Mouse (Mus musculus): ENCODE results near the gene Ogfod1. TPM values are rescaled to one million over a fixed set of nuclear protein-coding genes. Genes with fewer than 3 reads are reported as not detected.

The Ogfod1 gene
- polyA plus RNA-seq, 1 experiment: 4.1 TPM

DNA sequence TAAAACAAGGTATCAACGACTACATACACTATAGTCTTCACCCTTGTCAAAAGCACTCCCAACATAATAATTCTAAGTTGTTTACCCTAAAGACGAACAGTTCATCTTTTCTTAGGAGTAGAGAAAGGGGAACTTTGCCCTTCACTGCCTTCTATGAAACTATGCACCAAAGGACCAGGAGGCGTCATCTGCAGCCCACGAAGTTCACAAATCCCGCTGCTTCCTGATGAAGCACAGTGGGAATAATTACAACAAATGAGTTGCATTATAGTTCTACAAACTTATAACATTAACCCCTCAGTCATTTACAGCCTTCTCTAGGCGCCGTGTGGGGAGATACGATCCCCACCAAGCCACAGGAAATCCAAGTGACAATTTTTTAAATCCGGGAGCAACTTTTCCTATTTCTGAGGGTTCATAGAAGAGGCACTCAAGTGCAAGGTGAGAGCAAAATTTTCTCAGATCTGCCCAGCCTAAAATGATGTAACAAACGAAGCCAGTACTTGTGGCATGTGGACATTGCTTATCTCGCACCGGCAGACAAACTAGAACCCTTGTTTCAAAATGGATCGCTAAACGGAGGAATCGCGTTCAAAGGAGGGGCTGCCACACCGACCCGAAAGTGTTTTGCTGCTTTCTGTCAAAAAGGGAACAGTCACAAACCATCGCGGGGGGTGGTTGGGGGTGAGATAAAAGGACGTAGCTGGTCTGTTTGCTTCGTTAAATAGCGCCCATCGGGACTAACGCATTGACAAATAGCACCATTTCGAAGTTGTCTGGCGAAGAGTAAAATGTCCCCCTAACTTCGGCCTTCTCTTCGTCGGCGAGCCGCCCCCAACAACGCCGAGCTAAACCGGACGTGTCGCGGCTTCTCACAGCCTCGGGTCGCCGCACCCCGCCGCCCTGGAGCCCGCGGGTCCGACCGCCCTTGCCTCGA is 25.7 kb upstream of the Ogfod1 start:
- DNase-seq (ENCODE audit: low read depth in 1 of 2, low spot score in 2 of 2): peak in 1 of 2 experiments; percentile 9
- Histone ChIP-seq H3K4me3 (ENCODE audit: extremely low read depth, insufficient read depth, insufficient read length) (peak overlapping the region; percentile 95), H3K4me1 (ENCODE audit: control insufficient read depth, insufficient read depth, insufficient read length) (peaks cover 11% of the 10 kb centered on the region), H3K27me3 (ENCODE audit: control insufficient read depth, insufficient read depth, low read length) (no peaks in the 10 kb centered on the region), H3K27ac (ENCODE audit: insufficient read depth, low read length) (peak overlapping the region; percentile 94), H3K36me3 (ENCODE audit: control insufficient read depth, insufficient read depth, low read length) (no peaks in the 10 kb centered on the region)
- TF ChIP-seq POLR2A (IDR thresholded peaks at IDR 0.05; ENCODE audit: low read depth, low read length): no peak
- no peak for TF ChIP-seq CTCF (IDR thresholded peaks at IDR 0.05; ENCODE audit: extremely low read depth, insufficient read depth, insufficient read length, insufficient replicate concordance)
- 2% methylated on average over 48 of the region's 48 CpGs for WGBS

DNA sequence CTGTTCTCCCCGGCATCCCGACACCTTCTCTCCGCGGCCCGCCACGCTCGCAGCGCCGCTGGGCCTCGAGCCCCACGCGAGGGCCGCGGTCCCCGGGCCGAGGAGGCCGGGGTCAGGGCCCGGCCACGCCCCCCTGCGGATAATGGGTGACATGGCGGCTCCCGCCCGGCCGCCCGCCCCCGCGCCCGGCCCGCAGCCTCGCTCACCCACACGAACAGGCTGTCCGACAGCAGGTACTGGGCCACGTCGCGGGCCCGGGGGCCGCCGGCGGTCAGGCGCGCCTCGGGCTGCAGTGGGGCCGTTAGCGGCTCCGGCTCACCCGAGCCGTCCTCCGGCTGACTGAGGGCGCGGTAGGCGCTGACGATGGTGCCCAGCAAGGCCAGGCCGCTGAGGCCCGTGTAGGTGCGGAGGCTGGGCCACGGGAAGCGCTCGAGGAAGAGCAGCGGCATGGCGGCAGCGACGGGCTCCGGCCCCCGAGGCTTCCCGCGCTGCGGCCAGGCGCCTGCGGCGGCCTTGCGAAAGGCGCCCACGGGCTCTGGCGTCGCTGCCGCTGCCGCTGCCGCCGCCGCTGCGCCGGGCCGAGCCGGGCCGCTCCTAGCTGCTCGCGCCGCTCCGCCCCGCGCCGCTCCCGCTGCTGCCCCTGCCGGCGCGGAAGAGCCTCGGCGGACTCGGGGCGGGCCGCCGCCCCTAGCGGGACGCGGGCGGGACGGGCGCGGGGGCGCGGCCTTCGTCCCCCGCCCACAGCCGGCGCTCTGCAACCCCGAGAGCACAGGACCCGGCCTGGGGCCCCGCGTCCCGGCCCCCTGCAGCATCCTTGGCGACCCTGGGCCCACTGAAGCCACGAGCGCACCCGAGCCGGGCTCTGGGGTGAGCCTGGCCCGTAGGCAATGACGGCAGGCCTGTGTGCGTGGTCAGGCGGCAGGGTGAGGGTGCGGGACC is 24.7 kb upstream of the Ogfod1 start, which contains the start of gene Amfr:
Gene Amfr, minus strand, starts transcription at position 830 of the 939 bp plus-strand sequence.
- no peaks in the 10 kb centered on the region for H3K27me3 ChIP-seq (ENCODE audit: control insufficient read depth, insufficient read depth, low read length)
- H3K4me1 ChIP-seq (ENCODE audit: control insufficient read depth, insufficient read depth, insufficient read length): peaks cover 11% of the 10 kb centered on the region
- DNase-seq (ENCODE audit: low read depth in 1 of 2, low spot score in 2 of 2): peak; percentile 49 to 54
- peak within 1 kb of the TSS; percentile 95 for H3K4me3 ChIP-seq (ENCODE audit: extremely low read depth, insufficient read depth, insufficient read length)
- WGBS: 1% methylated on average over 126 of the region's 130 CpGs
- H3K27ac ChIP-seq (ENCODE audit: insufficient read depth, low read length): peak within 1 kb of the TSS; percentile 94
- TF ChIP-seq CTCF (IDR thresholded peaks at IDR 0.05; ENCODE audit: extremely low read depth, insufficient read depth, insufficient read length, insufficient replicate concordance) (peak; percentile 20; the same call in 1 of the 2 replicates), POLR2A (IDR thresholded peaks at IDR 0.05; ENCODE audit: low read depth, low read length) (no peak; the same call in 1 of the 2 replicates)
- no peaks in the 10 kb centered on the region for H3K36me3 ChIP-seq (ENCODE audit: control insufficient read depth, insufficient read depth, low read length)

DNA sequence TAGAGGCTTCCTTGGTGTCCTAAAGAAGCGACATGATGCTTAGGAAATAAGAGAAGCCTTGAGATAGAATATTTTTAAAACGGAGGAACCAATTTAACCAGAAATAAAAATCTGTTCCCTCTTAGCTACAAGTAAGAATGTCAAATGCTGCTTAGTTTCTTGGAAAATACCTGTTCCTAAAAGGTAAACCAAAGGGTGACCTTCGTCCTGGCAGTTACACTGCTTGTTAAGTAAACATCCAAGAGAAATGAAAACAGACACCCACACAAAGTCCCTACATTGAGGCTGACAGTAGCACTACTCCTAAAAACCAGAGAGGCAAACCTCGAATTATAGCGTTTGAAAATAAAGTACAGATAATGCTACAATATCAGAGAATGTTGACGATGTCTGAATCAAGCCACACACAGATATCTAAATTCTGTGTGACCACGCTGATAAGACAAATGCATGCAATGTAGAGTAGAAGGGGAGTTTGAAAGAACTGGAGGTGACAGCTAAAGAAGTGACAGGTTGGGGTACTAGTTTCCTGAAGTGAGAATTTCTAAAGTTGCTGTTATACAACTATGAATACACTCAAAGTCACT is 23.9 kb upstream of the Ogfod1 start:
- 37% methylated on average over 7 of the region's 7 CpGs for WGBS
- no peak for TF ChIP-seq POLR2A (IDR thresholded peaks at IDR 0.05; ENCODE audit: low read depth, low read length)
- no peak for TF ChIP-seq CTCF (IDR thresholded peaks at IDR 0.05; ENCODE audit: extremely low read depth, insufficient read depth, insufficient read length, insufficient replicate concordance)
- peak overlapping the region; percentile 61 for H3K27ac ChIP-seq (ENCODE audit: insufficient read depth, low read length)
- no peaks in the 10 kb centered on the region for H3K36me3 ChIP-seq (ENCODE audit: control insufficient read depth, insufficient read depth, low read length)
- DNase-seq (ENCODE audit: low read depth in 1 of 2, low spot score in 2 of 2): no peak
- no peaks in the 10 kb centered on the region for H3K27me3 ChIP-seq (ENCODE audit: control insufficient read depth, insufficient read depth, low read length)
- H3K4me3 ChIP-seq (ENCODE audit: extremely low read depth, insufficient read depth, insufficient read length): peak overlapping the region; percentile 95
- peaks cover 11% of the 10 kb centered on the region for H3K4me1 ChIP-seq (ENCODE audit: control insufficient read depth, insufficient read depth, insufficient read length)

DNA sequence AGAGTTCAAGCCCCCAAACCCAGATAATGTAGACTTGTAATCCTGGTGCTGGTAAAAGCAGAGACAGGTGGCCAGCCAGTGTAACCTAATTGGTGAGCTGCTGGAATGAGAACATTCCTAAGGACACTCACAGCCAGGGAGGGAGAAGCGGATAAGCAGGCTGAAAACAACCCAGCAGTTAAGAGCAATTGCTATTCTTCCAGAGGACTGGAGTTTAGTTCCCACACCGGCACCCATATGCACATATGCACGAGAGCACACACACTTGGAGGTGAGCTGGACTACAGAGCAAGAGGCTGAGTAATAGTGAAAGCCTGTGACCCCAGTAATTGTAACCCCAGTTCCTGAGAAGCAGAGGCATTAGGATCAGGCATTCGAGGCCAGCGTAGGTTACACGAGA is 13.1 kb upstream of the Ogfod1 start:
- WGBS: 95% methylated on average over 6 of the region's 6 CpGs
- no peaks in the 10 kb centered on the region for H3K4me1 ChIP-seq (ENCODE audit: control insufficient read depth, insufficient read depth, insufficient read length)
- no peak overlapping the region for H3K27ac ChIP-seq (ENCODE audit: insufficient read depth, low read length)
- no peaks in the 10 kb centered on the region for H3K27me3 ChIP-seq (ENCODE audit: control insufficient read depth, insufficient read depth, low read length)
- H3K36me3 ChIP-seq (ENCODE audit: control insufficient read depth, insufficient read depth, low read length): peaks cover 35% of the 10 kb centered on the region
- no peak for DNase-seq (ENCODE audit: low read depth in 1 of 2, low spot score in 2 of 2)
- no peak overlapping the region for H3K4me3 ChIP-seq (ENCODE audit: extremely low read depth, insufficient read depth, insufficient read length)
- TF ChIP-seq CTCF (IDR thresholded peaks at IDR 0.05; ENCODE audit: extremely low read depth, insufficient read depth, insufficient read length, insufficient replicate concordance): no peak
- TF ChIP-seq POLR2A (IDR thresholded peaks at IDR 0.05; ENCODE audit: low read depth, low read length): no peak

DNA sequence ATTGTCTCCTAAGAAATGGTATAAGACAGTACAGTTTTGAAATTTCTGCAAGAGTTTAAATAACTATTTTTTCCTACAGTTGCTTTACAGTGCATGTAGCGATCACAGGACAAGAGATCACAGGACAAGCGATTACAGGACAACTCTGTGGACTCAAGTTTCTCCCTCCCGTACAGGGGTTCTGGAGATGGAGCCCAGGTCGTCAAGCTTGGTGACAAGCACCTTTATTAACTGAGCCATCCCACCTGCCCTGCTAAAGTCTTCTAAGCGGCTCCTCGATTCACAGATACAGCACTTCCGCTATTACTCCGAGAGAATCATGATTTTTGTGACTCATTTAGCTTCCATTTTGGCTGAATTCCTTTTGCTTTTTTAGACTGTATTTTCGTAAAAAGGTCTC is 7.3 kb upstream of the Ogfod1 start:
- 97% methylated on average over 9 of the region's 9 CpGs for WGBS
- peaks cover 28% of the 10 kb centered on the region for H3K36me3 ChIP-seq (ENCODE audit: control insufficient read depth, insufficient read depth, low read length)
- TF ChIP-seq CTCF (IDR thresholded peaks at IDR 0.05; ENCODE audit: extremely low read depth, insufficient read depth, insufficient read length, insufficient replicate concordance): no peak
- TF ChIP-seq POLR2A (IDR thresholded peaks at IDR 0.05; ENCODE audit: low read depth, low read length): no peak

DNA sequence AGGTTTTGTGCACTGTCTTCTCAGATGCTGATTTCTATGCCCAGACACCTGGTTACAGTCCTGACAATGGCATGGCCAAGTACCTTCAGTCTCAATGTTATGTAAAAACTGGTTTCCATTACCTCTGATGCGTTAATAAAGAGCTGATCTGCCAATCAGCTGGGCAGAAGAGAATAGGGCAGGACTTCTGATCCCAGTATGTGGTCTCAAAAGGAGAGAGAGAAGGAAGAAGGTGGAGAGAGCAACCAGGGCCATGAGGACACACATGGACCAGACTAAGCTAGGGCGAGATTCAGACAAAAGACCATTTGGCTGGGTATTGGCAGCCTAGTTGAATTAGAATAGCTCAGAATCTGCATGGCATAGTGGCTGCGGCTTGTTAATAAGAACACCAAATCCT is 3.4 kb upstream of the Ogfod1 start:
- no peak overlapping the region for H3K27ac ChIP-seq (ENCODE audit: insufficient read depth, low read length)
- peaks cover 6% of the 10 kb centered on the region for H3K4me1 ChIP-seq (ENCODE audit: control insufficient read depth, insufficient read depth, insufficient read length)

More for the DNA sequence above, 7.3 kb upstream of the Ogfod1 start:
- Histone ChIP-seq H3K4me1 (ENCODE audit: control insufficient read depth, insufficient read depth, insufficient read length) (no peaks in the 10 kb centered on the region), H3K27me3 (ENCODE audit: control insufficient read depth, insufficient read depth, low read length) (no peaks in the 10 kb centered on the region), H3K4me3 (ENCODE audit: extremely low read depth, insufficient read depth, insufficient read length) (no peak overlapping the region), H3K27ac (ENCODE audit: insufficient read depth, low read length) (no peak overlapping the region)
- DNase-seq (ENCODE audit: low read depth in 1 of 2, low spot score in 2 of 2): no peak

More for the DNA sequence above, 3.4 kb upstream of the Ogfod1 start:
- WGBS: 94% methylated on average over 3 of the region's 3 CpGs
- no peak for TF ChIP-seq CTCF (IDR thresholded peaks at IDR 0.05; ENCODE audit: extremely low read depth, insufficient read depth, insufficient read length, insufficient replicate concordance)
- no peak for TF ChIP-seq POLR2A (IDR thresholded peaks at IDR 0.05; ENCODE audit: low read depth, low read length)
- H3K36me3 ChIP-seq (ENCODE audit: control insufficient read depth, insufficient read depth, low read length): peaks cover 10% of the 10 kb centered on the region
- no peaks in the 10 kb centered on the region for H3K27me3 ChIP-seq (ENCODE audit: control insufficient read depth, insufficient read depth, low read length)
- DNase-seq (ENCODE audit: low read depth in 1 of 2, low spot score in 2 of 2): no peak
- H3K4me3 ChIP-seq (ENCODE audit: extremely low read depth, insufficient read depth, insufficient read length): no peak overlapping the region
